Mouse (Mus musculus) ES-Bruce4 (cell line): ENCODE measurements around the gene Pip4k2a.

Experiments used
- CTCF ChIP-seq: IDR thresholded peaks from one replicate; pipeline ENCODE4 v1.8.1; 2011; ENCODE audit warnings: low read depth, low read length
- EP300 ChIP-seq: IDR thresholded peaks from 2 replicates; pipeline ENCODE4 v1.6.1; 2011; ENCODE audit warnings: low read depth, low read length; ENCODE audit not compliant: insufficient read depth

DNA sequence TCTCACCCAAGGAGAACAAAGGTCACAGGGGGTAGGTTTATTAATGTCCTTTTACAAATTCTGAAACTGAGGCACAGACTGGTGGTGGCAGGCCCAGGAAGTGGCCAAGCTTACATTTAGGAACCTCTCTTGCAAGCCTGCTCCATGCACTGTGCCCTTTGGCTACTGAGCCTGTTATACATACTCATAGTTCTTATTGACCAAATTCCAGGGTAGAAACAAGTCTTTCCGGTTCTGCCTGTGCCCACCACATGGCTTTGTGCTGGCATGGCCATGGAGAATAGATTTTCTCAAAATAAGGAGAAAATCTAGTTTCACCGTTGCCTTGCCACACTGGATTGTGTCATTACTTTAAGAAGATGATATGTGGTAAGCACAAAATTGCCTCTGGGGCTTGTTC is 190.0 kb downstream of the Pip4k2a start:
- TF ChIP-seq CTCF (no peak), EP300 (no peak)
